Mouse (Mus musculus): ENCODE results near the gene Grm3.

Gene Grm3

DNA sequence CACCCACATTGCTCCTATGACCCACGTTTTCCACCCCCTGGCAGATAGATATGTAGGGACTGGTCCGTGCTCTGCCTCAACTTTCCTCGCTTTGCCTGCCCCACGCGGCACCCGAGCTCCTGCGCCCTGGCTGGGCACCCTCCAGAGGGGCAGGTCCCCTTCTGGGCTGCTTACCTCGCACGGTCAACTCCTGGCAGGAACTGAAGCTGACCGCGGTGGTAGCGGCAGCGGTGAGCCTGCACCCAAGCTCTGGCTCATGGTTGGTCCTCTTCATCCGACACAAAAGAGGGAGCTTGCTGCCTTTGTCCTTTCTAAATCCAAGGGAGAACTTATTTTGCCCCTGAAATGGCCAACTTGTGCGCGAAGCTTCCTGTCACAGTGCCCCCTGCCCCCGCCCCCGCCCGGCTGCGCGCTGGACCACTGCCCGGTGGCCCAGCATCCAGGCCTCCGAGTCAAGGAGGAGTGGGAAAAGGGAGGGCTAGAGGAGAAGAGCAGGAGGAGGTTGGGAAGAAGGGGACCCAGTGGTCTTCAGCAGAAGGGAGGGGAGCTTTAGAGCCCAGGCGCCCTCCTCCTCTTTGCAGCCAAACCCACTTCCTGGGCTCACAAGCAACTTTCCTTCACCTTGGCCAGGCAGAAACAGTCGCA is at the start of gene Grm3:
Grm3 (minus strand) TSS at position 215 of the 645 bp plus-strand sequence.
- no peak for DNase-seq (ENCODE audit: low spot score)

DNA sequence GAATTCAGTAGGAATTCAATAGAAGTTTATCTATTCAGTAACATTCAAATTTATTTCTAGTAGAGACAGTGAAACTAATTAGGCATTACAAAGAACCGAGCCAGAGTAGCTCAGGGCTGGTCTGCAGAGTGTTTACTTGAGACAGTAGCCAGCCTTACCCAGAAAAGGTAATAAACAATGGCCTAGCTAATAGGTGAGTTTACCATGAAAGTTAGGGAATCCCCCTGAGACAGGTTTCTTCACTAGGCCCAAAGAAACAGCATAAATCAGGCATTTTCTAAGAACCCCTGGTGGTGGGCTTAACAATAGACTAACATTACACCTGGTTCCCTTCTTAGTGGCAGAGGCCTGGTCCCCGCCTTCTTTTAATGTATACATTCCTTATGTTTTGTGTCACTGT is 30.8 kb upstream of the Grm3 start:
- DNase-seq (ENCODE audit: low spot score) = no peak

DNA sequence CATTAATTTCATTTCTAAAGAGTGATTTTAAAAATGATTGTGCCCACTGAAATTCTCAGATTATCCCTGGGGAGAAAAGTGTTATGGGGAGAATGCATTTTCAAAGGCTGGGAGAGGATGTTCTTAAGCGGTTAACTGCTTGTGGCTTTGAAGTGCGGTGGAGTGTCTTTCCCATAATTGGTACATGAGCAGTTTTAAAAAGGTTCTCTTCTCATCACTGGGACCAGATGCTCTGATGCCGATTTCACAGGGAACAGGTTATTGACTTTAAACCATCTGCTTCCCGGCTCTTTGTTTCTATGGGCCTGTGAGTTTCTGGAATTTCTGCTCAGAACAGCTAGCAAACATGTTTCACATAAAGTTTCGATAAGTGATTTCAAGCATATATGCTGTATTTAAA is 23.2 kb upstream of the Grm3 start:
- no peak for DNase-seq (ENCODE audit: low spot score)

DNA sequence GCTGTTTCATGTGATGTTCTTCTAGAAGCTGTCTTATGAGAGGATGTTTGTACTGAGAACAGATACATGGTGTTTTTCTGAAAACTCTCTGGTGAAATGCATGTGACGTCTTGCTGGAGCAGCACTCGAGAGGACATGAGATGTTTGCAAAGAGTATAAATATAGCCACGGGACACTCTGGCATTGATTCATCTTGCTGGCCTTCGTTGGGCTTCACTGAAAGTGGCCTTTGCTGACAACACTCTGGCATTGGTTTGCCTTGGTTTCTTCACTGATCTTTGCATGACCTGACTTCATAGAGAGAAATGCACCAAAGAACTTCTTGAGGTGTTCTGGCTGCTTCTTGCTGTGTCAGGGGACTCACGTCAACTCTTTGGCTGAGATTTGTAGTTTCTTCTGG is 19.1 kb upstream of the Grm3 start:
- DNase-seq (ENCODE audit: low spot score) = no peak

DNA sequence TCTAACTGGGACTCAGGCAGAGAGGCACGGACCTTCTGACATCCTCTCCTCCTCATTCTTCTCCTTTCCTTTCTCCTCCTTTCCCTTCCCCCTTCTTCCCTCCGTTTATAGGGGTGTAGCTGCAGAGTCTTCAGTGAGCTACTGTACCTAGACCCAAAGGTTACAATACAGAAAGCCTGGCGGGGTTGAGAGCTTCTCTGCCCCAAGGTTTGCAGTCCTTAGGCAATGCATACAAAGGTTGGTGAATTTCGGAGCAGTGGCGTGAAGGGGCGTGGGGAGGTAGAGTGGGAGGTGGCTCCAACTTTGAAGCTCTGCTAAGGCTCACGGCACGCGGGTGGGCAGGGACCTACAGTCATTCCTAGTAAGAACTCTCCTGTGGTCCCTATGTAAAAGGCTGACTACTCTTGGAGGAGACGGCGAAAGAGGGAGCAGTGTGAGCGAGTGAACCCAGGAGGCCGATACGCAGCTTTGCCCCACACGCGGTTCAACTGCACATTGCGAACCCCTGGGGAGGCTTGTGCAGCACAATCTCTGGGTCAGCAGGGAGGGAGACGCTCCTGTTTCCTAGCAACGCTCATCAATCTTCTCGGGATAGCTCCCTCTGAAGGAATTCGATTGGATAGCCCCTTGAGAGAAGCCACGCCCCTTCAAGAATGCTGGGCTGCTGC is 765 bp upstream of the Grm3 start:
- peak; percentile 3 for DNase-seq (ENCODE audit: low spot score)

DNA sequence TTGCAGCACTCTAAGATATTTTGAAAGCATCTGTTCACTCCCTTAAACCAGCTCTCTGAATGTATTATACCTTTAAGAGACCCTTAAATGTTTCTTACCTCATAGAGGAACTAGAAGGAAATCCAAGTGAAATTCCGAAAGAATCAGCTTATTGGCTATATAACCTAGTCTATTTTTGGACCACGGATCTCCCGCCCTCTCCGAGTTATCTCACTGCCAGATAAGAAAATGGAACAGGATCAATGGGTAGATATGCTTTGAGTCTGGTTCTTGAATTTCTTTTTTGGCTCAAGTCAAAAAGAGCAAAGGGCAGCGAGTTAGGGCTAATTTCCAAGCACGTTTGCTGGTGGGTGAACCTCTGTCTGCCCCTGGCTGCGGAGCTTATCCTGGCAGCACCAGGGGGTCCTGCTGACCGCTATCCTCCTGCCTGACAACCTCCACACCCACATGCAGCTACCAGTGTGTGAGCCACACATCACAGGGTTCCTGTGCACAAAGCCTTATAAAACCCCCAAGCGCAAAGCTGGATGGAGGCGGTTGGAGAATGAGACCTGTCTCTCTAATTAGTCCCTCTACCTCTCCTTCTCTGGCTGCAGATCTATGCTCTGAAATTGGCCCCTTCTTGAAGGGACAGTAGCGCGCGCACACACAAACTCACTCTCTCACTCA is 549 bp downstream of the Grm3 start:
- DNase-seq (ENCODE audit: low spot score) = no peak

DNA sequence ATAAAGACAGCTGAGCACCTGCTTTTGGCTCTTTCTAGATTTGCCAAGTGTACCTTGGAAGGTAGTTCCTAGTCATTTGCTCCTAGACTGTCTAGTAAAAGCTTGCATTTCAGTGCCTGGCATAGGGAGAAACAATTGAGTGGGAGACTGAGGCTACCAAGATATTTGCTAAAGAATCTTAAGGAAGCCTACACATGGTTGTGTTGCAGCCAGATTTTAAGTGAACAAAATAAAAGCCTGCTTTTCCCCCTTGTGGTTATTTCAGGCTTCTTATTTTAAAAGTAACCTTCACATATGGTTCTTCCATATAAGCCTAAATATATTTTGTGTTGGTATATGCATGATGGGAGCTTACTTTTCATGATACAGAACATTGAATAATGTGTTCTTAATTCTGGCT is 3.8 kb downstream of the Grm3 start:
- no peak for DNase-seq (ENCODE audit: low spot score)

DNA sequence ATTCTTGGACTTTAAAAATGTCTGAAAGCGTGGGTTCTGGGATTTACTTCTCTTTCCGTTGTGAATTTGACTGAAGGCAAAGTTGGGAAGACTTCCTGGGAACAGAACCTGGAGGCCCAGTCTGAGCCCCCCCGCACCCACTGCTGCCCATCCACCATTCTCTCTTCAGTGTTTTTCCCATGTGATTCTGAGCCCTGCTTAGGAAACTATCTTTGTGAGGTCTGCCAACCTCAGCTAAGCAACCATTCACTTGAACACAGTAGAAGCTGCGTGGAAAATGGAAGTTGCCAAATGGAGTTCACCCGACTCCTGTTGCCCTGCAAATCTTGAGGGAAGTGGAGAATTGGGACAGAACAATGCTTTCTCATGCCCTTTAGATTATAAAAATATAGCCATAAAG is 8.7 kb downstream of the Grm3 start:
- no peak for DNase-seq (ENCODE audit: low spot score)

DNA sequence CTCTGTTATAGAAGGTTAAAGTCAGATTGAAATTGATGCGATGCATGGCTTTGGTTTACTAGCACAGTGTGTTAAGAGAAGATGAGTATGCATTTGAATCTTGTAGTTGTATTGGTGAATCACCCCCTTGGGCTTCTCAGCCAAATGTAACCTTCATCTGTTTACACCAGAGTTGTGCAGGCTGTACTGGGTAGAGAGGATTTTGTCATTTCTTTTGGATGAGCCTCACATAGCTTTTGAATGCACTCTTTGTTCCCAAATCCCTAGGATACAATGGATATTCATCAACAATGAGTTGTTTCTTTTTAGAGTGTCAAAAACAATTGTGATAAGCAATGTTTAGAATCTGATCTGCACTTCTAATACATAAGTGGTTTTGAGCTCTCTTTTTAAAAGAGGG is 17.9 kb downstream of the Grm3 start:
- no peak for DNase-seq (ENCODE audit: low spot score)

DNA sequence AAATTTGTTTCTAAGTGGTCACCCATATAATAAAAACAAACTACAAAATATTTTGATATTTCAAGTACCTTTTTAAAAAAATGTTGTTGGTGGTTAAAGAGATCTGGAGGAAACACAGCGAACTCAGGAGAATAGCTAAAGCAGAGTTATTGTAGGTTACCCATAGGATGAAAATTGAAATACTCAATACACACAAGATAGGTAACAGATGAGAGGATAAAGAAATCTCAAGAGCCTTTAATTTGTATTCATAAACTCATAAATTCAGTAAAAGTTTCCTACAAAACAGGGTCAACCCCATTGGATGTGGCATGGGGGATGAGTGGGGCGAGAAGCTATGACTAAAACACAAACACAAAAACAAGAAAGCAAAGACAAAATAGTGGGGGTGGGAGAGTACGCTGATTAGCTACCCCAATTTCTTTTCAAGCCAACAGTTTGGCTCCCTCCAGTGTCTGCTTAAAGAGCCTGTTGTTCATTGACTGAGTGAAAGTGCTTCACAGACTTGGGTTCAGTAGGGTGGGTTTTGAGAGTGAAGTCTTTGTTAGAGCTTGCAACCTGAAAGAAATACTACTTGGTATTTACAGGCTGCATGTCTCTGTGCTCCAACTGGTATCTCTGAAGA is 21.5 kb downstream of the Grm3 start:
- no peak for DNase-seq (ENCODE audit: low spot score)

DNA sequence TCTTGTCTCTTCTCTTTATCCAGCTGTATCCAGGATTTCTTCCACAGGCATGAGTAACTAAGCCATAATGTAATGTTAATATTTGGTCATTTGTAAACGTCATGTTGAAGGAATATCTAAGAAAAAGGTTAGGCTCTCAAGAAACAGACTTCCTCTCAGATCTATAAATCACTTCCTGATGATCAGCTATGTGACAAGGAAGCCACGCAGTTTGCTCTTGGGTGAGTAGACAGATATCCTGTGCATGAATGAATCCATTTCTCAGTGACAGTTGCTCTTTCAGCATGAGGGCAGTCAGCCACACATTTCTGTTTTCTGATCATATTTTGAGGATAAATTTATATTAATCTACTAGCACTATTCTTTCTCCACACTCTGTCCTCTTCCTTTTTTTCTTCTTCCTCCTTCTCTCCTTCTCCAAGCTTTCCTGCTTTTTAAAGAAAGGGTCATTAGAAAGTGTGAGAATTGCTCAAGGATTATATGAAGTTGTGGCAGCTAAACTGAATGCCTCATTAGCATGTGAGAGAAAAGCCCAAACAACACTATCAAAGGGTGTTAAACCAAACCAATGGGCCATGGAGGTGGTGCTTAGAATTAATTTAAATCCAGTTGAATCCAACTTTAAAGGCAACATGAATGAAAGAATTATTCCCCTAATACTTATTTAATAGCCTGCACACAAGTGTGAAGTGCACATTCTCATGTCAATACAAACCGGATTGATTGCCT is 22.1 kb downstream of the Grm3 start:
- DNase-seq (ENCODE audit: low spot score) = no peak

DNA sequence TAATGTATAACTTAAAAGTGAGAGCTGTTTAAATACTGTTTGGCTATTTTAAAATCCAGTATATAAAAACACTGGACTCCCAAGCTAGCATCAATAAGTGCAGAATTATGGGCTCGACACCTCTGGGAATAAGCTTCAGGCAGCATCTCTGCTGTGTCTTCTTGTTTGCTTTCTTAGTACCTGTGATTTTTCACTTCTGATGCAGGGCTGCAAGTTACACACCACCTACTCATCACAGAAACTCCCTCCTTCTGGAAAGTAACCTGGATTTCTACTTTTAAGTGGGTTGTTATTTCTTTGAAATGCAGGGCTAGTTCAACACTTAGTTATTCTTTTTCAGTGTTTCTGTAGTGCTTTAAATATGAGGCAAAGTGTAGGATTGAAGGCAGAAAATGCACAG is 32.6 kb downstream of the Grm3 start:
- DNase-seq (ENCODE audit: low spot score) = no peak

DNA sequence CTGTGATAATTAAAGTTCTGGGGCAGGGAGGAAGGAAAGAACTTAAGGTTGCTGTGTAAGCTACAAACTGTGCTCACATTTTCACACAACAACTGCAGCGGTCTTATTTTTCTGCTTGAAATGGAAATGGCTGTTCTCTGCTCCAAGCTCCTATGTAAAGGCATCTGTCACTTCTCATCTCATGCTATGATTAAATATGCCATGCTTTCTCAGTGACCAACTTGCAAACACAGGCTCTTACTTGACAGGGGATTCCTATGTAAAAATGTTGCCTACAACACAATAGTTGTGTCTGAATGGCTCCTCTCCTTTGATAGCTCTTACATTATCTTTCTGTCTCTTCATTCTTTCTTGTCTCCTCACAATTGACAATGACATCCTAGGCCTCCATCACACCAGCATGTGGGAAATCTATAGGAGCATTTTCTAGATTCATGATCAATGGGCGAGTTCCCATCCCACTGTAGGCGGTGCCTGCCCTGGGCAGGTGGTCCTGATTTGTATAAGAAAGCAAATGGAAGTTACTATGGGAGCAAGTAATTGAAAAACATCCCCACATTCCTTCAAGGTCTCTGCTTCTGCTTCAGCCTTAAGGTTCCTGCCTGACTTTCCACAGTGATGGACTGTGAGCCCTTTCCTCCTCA is 34.2 kb downstream of the Grm3 start:
- no peak for DNase-seq (ENCODE audit: low spot score)

DNA sequence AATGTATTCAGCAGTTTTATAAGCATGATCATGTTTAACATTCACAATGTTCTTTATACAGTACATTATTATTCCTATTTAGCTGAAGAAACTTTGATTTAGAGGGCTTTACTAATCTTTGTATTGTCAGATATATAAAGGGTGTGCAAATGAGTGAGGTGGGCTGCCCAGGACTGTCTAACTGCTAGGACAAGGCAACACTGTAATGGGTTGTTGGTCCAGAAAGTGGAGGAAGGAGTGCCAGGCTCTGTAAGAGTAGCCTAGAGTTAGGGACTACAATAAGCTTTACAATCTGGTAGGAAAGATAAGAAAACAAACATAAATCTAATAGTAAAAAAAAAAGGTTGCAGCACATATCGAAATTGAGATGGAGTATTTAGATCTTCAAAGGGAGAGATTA is 34.8 kb downstream of the Grm3 start:
- no peak for DNase-seq (ENCODE audit: low spot score)

DNA sequence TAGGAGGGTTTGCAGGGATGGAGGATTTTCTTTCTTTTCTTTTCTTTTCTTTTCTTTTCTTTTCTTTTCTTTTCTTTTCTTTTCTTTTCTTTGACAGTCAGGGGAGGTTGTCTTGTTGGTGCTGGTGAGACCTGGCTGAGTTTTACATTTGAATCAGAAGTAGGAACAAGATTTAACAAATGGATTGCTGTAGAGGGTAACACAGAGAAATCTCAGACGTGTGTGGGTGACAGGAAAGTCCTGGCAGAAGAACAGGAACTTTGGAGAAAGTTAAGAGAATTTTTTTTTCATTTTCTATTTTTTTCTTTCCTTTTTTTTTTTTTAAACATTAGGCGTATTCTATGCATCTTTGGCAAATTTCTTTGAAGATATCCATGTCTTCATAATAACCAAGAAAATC is 41.8 kb downstream of the Grm3 start:
- no peak for DNase-seq (ENCODE audit: low spot score)

DNA sequence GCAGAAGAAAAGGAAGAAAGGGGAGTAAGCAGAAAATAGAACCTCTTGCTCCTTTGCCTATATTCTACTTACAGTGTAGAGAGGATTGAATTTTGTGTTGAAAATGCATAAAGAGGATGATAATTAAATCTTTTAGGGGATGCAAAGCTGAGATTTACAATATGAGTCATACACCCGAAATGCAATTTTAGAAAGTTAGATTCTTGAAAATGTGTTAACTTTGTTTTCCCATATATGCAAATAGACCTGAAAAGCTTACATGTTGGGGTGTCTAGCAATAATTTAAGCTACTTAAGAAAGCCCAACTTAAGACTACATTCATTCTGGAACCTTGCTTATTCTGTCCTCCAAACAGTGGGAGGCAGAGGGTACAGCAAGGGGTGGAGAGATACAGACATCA is 56.0 kb downstream of the Grm3 start:
- no peak for DNase-seq (ENCODE audit: low spot score)

DNA sequence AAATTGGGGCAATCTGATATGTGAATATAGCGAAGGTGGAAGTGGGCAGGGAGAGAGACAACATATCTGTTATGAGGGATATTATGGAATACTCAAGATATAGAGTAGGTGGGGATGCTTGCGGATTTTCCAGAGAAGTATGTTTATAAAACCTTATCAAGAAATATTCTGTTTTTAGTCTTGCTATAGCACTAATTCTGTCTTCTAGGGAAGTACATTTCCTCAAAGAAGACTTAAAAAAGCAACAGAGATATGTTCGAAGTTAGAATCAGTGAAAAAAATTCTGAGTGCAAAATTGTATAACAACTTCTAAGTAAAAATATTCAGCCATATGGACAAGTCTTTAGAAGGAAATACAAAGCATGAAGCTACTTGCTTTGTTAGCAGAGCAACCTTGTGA is 61.6 kb downstream of the Grm3 start:
- DNase-seq (ENCODE audit: low spot score) = no peak

DNA sequence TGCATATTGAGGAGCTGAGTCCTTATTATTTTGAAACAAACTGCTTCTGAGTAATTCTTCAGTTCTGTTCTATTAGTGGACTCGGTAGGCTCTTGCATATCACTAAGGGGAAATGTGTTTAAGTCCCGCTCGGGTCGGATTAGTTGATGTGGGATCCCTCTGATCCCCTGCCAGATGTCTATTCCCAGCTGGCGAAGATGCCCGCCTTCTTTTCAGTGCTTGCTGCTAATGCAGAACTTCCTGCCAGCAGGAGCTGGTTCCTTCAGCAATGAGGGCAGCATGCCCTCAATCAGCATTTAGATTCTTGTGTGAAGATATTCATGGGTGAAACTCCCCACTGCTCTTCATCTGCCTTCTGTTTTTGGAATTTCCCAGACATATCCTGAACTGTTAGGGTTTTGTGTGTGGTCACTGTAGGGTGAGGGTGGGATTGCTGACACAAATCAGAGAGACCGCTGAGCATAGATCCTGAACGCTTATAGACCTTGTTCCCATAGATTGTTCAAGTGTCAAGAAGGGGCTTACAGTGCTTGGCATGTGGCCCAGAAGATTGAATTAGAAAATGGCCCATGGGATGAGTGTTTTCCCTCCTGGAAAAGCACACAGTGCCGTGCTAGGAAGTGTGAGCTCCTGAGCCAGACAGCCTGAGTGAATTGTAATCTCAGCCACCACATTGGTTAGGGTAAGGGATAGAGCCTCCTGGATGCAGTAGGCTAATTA is 62.9 kb downstream of the Grm3 start:
- DNase-seq (ENCODE audit: low spot score) = no peak

DNA sequence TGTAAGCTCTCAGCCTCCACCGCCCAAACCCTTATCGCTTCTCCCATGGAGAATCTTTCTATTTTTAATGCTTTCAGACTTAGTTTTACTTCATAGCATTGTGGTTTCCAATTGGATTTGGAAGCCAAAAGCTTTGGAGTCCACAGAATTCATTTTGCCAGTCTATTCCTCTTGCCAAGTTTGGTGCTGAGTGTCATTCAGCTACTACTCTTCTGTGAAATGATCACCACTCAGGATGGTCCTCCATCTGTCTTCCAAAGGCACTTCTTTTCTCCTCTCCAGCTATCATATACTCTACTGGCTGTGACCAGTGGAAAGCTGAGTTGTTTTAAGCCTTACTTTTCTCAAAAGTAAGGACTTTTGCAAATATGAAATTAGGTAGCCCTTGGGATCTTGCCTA is 86.4 kb downstream of the Grm3 start:
- no peak for DNase-seq (ENCODE audit: low spot score)

DNA sequence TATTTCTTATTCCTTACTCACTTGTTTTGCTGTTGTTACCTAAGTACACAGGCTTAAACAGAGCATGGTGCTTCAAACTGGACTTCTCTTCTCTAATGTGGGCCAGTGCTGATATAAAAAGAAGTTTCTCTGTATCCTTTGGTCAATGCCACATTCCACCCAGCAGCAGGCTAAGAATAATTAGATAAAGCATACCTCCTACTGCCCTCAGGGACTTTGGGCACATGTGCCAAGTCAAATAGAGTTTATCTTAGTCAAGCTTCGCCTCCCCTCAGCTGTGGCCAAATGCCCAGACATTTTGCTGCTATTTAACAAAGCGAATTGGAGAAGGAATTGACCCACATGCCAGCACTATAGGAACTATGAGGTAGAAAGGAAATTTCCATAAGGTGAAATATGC is 97.8 kb downstream of the Grm3 start:
- peak; percentile 20 for DNase-seq (ENCODE audit: low spot score)

DNA sequence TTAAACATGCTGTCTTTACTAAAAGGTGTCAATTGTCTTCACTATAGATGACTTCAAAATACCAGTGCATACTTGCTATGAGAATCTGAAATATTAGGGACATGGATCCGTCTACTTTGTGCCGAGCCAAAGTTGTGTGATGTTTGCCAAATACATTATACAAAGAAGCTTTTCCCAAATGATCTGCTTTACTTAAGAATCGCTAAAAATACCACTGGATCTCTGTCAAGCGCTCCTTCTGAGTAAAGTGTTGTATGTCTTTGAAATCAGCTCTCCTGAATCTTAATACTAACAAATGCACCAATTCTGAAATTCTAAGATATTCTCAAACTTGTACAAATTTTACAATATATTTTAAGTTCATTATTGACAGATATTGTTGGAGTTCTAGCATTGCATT is 100.6 kb downstream of the Grm3 start:
- DNase-seq (ENCODE audit: low spot score) = no peak
